Mouse (Mus musculus) testis, postnatal 10 days (tissue): ENCODE results near the gene Pmepa1.

Source experiments
- DNase-seq: peaks from one replicate; pipeline ENCODE4 v3.0.0; 2021; ENCODE audit warnings: low spot score

Pmepa1 gene

DNA sequence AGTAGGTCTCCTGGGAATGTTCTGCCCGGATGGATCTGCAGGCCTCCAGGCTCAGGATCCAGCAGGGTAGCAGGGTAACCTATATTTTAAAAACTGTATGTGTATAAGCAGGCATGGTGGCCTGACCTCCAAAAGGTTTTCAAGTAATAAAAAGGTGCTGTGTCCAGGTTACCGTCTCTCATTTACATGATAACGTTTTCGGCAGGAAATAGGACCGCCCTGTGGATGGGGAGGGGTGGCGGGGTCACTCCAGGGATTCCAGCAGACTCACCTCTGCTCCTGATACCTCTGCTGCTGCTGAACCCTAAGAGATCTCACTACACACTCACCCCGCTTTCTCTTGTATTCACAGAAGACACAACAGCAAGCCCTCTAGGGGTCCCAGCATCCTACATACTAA lies 50.4 kb downstream of the Pmepa1 start:
- no peak for DNase-seq

DNA sequence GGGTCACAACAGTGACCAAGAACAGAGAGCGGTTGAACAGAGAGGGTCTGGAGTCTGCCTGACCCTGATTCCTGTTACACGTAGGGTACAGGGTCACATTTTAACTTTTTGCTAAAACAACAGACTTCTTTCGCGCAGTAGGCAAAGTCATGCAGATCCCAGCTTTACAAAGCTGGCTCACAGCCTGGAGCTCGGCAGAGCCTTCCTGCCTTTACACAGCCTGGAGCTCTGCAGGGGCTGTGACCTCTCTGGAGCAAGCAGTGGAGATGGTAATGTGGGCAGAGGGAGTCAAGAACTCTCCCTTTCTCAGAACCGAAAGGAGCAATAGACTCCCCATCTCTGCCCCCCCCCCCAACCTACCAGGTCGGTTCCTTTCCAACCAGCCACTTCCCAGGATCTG lies 51.5 kb downstream of the Pmepa1 start:
- no peak for DNase-seq

DNA sequence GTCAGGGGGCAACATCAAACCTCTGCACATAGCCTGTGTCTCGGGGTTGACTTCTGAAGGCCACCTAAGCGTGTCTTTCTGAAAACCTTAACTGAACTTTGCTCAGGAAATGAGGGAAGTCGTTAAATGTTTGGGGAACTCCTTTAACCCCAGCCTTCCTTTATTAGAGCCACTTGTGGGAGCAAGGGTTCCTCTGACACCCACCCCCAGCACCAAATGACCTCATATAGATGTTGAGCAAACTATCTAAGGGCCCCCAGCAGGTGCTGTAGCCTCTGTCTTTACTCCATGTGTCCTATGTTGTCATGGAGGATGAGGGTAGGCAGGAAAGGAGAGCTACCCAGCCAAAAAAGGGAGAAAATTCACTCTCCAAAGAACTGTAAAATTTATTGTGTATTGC lies 52.2 kb downstream of the Pmepa1 start:
- no peak for DNase-seq

DNA sequence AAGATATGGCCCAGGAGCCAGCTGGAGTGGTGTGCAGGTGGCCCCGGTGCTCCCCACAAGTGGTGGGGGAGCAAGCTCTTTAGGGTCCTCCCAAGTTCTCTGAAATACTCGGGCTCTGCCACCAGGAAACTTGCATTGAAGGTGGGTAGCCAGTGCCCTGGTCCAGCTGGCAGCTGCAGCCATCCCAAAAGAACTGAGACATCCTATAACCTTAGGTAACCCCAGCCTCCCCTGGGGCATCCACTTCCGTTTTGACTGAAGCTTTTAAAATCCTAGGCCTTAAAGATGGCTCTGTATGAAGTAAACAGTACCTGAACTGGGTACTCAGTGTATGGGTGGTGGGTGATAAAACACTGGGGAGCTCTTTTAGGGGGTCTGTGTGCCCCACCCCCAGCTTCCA lies 52.8 kb downstream of the Pmepa1 start:
- no peak for DNase-seq

DNA sequence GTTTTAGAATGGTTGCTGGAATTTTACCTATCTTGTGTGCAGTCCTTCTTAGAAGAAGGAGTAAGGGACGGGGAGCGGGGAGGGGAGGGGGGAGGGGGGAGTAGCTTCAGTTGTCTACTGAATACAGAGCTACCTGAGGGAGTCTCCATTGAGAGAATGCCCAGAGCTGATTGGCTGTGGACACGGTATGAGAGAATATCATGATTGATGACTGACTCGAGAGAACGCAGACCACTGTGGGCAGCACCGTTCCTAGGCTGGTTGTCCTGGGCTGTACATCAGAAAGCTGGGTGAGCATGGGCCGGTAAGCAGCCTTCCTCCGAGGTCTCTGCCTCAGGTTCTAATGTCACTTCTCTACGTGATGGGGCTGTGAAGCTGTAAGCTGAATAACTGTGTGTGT lies 55.6 kb downstream of the Pmepa1 start:
- peak; percentile 33 for DNase-seq

DNA sequence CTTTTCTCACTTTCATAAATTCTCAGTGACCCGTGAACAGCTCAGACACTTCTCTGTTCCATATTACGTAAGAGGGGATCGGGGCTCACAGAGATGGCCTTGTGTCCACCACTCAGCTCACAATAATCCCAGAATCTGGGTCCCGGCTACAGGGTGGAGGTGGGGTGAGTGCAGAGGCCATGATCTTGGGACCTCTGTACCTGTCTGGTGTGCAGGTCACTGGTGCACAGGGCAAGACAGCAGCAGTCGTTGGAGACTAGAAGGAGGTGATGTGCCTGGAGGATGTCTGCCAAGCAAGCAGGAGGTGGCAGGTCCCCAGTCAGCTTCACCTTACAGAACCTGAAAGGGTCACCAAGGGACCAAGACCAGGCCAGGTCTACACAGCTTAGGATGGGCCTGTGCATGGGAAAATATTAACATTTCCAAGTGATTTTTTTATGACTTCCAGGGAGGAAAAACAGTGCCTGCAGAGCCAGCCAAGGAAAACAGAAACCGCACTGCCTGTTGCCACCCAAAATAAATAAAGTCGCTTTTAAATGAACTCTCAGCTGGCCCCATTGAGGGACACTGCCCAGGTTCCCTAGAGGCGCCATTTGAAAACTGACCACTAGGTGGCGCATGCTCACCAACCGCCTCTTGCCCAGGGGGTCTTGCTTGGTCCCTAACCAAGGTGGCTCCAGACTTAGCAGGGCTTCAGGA lies 56.9 kb downstream of the Pmepa1 start:
- peak; percentile 68 for DNase-seq

DNA sequence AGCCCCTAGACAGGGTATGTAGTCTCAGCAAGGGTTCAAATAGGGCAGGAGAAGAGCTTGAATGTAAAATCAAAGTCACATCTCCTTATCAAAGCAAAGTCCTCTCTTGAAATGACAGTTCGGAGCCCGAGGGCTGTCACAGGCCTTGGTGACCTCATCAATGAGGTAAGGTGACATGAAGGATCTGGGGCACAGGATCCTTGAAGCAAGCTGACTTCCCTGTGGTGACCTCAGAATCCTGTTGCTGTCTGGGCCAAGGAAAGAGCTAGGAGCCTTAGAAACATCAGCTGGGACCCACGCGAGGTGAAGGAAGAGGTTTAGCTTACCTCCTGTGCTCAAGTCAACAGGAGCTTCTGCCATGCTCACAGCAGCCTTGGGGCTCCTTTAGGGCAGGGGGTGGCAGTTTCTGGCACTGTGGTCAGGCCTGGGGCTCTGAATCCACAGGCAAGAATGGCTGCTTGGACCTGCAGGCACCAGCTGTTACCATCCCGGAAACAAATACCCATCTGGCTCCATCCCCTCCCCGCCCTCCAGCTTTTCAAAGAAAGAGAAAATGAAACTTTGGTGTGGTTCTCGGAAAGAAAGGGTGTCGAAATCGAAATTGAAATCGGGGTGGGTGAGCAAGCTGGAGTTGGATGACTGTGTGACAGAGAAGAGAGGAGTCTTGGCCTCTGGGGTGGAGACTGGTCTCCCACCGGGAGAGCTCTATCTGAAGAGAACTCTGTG lies 57.8 kb downstream of the Pmepa1 start, which contains the start of gene Zbp1:
Gene Zbp1, minus strand, starts transcription at position 508 of the 726 bp plus-strand sequence.
- DNase-seq = peak; percentile 25

DNA sequence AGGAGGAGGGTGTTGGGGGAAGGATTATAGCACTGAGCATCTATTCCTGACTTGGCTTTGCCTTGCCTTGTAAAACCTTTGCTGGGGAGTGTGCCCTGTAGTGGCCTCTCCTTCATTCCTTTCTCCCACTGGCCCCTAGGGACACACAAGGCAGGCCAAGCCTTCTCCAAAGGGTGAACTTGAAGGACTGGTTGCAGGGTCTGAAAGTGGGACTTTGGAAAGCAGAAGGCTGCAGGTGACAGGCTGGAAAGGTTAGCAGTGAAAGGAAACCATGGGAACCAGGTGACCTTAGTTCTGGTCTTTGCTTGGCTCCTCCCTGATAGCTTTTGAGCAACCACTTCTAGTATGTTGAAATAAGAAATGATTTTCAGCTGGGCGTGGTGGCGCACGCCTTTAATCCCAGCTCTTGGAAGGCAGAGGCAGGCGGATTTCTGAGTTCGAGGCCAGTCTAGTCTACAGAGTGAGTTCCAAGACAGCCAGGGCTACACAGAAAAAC lies 58.5 kb downstream of the Pmepa1 start:
- DNase-seq = no peak

DNA sequence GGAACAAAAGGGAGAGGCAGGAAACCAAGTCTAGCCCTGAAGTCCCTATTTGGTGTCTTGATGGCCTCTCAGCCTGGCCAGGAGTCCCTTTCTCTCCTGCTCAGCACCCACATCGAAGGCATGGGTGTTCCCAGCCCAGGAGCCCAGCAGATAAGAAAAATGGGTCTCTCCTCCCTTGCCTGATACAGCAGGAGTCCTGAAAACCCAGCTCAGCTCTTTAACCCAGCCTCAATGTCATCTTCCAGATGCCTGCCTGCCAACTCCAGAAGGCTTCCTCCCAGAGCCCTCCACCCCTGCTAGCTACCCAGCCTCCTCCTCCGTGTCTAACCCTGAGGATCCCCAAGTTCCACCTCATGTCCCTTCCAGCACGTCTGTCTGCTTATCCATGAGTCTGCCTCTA lies 59.1 kb downstream of the Pmepa1 start:
- DNase-seq = peak; percentile 30

DNA sequence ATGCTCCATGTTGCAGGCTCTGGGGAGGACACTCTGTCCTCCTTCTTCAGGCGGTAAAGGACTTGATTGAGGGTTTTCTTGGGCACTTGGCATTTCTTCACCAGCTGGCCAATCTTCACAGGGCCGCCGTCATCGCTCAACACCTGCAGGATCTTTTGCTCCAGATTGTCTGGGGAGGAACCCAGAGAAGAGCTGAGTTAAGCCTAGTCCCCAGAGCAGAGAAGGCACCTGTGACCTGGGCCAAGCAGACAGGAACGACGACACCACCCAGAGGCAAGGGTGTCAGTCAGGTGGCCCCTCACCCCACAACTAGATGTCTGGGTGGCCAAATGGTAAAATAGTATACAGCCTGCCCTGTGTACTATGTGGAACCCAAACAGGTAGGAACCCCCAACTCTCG lies 59.5 kb downstream of the Pmepa1 start:
- peak; percentile 27 for DNase-seq

DNA sequence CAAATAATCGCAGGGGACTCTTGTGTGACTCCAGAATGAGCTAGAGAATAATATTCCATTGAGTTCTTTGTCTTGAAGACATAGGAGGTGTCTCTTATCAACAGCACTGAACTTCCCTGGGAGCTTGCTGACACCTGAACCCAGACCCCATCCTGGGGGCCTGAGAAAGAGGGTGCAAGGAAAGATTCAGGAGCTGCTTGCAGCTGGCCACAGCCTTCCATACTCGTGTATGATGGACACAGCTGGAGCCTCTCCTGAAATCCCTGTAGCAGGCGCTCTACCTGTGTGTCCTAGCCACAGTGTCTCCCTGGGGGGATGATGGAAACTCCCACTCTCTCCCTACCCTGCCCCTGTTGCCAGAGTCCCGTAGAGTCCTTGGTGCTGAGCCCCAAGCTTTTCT lies 64.1 kb downstream of the Pmepa1 start:
- peak; percentile 30 for DNase-seq

DNA sequence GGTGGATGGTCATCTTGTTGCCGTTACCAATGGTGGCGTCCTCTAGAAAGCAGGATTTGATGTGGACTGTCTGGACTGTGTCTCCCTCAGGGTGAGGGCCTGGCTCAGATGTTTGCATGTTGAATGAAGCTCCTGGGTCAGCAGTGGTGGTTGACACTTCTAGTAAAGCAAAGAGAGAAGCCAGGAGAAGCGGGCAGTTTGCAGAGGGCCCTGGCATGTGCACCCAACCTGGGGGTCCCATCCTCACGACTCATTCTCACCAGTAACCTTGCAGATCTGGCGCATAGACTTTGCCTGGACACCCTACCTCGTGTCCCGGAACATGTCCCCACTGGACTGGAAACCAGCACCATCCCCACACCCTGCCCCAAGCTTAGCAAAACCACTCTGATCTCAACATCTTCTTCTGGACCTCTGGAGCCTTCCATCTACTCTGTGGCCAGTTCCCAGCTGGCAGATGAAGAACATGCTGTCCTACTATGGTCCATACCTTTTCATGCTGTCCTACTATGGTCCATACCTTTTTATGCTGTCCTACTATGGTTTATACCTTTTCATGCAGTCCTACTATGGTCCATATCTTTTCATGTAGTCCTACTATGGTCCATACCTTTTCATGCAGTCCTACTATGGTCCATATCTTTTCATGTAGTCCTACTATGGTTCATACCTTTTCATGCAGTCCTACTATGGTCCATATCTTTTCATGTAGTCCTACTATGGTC lies 67.1 kb downstream of the Pmepa1 start:
- DNase-seq = peak; percentile 25

DNA sequence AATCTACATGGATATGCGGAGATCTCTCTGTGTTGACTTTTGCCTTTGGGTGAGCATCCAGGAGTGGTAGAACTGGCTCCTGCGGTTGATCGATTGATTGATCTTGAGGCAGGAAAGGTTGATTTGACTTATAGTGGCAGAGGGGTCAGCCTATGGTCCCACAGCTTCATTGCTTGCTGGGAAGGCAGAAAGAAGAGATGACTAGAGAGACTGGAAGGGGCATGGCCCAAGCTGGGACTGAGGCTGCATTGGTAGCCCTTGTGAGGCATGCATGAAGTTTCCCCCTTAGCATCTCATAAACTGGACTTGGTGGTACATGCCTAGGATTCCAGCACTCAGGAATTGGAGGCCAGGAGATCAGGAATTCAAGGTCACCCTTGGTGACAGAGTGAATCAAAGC lies 69.3 kb downstream of the Pmepa1 start:
- DNase-seq = peak; percentile 15

DNA sequence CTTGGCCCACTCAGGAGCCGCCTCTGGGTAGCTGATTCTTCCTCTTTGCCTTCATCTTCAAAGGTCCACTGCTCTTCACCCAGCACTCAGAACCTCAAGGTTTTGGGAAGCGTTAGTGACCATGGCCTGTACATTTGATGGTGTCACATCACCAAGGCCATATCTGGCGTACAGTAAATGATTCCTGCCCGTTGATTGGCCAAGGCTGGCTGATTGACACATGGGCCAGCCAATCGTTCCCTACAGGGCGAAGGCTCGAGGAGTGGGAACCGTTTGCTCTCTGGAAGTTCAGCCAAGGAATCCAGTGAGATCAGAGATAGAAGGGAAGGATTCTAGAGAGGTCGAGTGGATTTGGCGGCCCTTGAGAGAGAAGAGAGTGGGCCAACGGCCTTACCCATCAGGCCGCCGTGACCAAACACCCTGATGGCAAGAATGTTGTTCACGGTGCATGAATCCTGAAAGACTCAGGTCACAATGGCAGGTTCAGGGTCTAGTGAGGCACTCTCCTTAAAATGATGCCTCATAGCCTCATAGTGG lies 70.7 kb downstream of the Pmepa1 start:
- peak; percentile 45 for DNase-seq

DNA sequence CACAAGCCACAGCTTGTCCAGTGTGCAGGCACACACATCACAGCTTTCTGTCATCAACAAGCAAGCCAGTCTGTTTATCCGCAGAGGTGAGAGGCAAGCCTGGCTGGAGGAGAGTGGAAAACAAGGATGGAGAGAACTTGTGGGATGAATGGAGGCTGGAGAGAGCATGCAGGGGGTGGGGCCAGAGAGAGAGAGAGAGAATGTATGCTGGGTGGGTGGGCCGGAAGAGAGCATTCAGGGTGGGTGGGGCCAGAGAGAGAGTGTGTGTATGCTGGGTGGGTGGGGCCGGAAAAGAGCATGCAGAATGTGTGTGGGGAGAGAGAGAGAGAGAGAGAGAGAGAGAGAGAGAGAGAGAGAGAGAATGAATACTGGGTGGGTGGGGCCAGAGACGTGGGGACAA lies 71.7 kb downstream of the Pmepa1 start:
- DNase-seq = peak; percentile 33

DNA sequence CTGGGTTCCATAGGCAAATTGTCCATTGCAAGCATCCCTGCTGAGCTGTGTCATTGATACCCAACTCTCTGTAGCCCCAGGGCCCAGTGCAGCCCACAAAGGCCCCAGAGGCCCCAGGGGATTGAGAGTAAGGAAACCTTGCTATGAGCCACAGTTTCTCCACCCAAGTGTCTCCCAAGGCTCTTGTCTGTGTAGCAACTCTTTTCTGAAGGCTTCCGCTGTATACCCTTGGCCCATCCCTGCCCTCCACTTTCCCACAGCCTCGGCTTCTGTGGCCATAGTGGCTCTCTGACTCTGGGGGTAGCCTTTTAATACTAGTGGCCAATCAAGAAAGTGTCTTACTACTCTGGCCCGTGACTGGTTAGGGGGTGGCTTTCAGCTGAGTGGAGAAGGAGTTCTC lies 72.6 kb downstream of the Pmepa1 start:
- DNase-seq = no peak

DNA sequence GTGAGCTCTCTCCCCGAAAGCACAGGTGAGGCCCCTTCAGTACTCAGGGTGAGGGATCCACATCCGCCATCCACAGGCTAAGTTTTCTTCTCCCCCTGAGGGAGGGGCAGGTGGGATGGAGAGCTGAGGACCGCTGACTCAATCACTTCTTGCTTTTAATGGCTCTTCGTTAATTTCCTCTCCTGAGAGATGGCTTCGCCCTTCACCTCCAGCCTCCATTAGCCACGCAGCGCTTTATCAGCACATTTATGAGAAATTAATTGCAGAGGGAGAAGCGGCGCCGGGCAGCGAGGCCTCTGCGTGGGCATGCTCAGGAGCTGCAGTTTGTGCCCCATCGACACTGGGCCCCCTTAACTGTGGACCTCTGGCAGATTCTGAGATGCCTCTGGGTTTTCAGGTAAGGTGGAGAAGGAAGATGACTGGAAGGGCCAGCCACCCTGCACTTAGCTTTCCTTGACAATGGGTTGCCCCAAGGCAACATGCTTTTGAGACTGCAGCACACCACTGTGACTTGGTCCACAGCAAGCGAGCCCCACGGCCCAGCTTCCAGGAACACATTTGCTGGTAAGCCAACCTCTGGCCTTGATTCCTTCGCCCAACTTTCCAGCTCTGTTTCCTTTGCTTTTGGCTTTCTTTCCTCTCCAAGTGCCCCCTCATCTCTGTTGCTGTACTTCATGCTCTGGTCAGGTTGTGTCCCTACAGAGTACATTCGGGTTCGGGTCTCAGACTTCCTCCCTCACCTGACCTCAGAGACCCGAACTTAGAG lies 73.2 kb downstream of the Pmepa1 start:
- DNase-seq = peak; percentile 38

DNA sequence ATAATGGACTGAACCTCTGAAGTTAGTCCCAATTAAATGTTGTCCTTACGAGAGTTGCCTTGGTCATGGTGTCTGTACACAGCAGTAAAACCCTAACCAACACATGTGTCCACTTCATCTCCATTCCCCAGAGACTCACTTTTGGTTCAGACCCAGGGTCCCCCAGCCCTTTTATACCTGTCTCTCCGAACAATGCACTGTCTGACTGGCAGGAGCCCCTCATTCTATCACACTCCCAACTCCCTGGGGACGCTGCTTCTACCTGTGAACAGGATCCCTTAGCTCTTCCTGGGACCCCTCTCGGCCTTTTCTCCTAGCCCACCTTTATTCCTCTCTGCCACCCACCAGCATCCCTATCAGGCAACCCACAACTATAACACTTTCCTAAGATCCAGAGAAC lies 81.5 kb downstream of the Pmepa1 start:
- peak; percentile 33 for DNase-seq

DNA sequence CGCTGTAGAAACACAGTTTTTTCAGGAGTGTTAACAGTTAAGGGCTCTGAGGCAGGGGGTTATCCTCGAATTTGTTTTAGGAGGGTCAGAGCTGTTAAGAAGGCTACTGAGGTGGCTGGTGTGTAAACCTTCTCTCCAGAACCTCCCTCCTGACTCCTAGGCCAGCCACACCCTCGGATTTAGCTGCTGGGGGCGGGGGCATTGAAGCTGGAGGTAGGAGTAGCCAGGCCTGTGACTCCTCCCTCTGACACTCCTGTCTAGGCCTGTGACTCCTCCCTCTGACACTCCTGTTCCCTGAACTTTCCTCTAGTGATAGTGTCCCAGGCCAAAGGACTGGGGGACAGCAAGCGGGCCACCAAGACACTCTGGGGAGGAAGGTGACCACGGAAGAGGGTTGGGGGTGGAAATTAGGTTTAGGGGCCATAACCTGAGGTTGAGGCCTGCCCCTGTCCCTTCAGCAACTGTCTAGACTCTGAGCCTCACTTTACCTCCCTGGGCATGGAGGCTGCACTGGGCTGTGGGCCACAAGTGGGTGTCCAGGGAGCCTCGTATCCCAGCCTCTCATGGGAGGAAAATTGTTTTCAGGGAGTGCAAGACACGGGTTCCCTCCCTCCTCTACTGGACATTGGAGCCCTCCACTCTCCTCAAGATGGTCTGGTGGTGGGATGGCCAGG lies 89.0 kb downstream of the Pmepa1 start:
- peak; percentile 45 for DNase-seq

DNA sequence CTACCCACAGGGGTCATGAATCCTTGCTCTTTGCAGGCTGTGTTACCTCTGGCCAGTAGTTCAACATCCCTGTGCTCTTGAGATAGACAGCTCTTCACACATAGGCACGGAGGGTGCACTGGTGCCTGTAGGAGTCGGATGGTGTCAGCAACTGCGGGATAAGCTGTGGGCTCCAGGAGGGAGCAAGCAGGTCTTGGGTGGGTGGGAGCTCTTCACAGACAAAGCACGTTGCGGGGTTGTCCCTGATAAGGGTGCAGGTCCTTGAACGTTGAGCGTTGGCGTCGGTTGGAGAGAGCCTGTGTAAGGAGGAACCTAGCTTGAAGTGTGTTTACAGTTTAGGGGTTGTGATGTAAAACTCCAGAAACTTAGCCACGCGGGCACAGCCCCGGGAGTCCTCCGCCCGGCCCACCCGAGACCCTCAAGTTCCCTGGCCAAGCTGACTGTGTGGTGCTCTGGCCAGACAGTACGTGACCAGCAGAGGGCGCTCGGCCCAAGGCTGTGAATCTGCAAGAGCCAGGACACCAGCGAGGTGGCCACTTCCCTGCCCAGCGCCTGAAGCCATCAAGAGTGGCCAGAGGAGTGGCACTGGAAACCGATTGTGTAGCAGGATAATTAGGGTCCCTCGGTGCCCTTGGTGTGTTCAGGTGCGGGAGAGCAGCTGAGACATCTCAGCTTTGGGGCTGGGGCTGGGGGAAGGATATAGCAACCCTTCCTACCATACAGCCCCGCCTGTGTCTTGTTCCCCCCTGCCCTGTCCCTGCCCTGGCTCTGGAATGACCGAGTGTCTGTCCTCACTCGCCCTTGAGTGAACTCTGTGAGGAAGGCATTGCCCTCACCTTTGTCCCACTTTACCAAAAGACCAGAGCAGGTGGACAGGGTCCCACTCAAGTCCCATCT lies 90.0 kb downstream of the Pmepa1 start:
- DNase-seq = peak; percentile 97
